Mouse (Mus musculus): ENCODE data around the gene Gm7030. TPM values are rescaled to one million over a fixed set of nuclear protein-coding genes. Genes with fewer than 3 reads are reported as not detected.
"Not testable (repeated sequence)": the region's sequence is repeated elsewhere in the genome, so short reads cannot be mapped to it uniquely, and the experiment has no call there.

Gene Gm7030
- polyA plus RNA-seq, 1 experiment from 2014 or later = not detected

GRCm38 (mm10) chr17:36158264-36158663, 29.0 kb upstream of the Gm7030 start:
- ATAC-seq (replicated peaks; ENCODE audit: insufficient number of reproducible peaks, insufficient read depth, low FRiP score, low read depth); H3K9ac ChIP-seq; H3K27ac ChIP-seq; H3K36me3 ChIP-seq; H3K9me3 ChIP-seq (replicated peaks): not testable (repeated sequence)
- whole genome bisulfite sequencing = 21% methylated on average over 11 of the region's 11 CpGs
- Histone ChIP-seq H3K27me3 (peaks cover 83% of the 10 kb centered on the region), H3K4me2 (peak overlapping the region; percentile 64), H3K4me1 (replicated peaks) (peaks cover 12% of the 10 kb centered on the region), H3K4me3 (peak overlapping the region; percentile 41)

GRCm38 (mm10) chr17:36157782-36158181, 28.6 kb upstream of the Gm7030 start:
- H3K27me3 ChIP-seq = peaks cover 84% of the 10 kb centered on the region
- peak overlapping the region; percentile 41 for H3K4me3 ChIP-seq
- peaks cover 12% of the 10 kb centered on the region for H3K4me1 ChIP-seq (replicated peaks)
- ATAC-seq (replicated peaks; ENCODE audit: insufficient number of reproducible peaks, insufficient read depth, low FRiP score, low read depth); H3K27ac ChIP-seq; H3K9me3 ChIP-seq (replicated peaks); H3K9ac ChIP-seq; H3K36me3 ChIP-seq: not testable (repeated sequence)
- H3K4me2 ChIP-seq = peak overlapping the region; percentile 64
- under 1% methylated on average over 36 of the region's 36 CpGs for WGBS

- WGBS = 20% methylated on average over 3 of the region's 3 CpGs
- H3K36me3 ChIP-seq = no peaks in the 10 kb centered on the region
- H3K27me3 ChIP-seq = peaks cover 67% of the 10 kb centered on the region
- H3K4me2 ChIP-seq = no peak overlapping the region
- H3K4me1 ChIP-seq (replicated peaks) = peaks cover 4% of the 10 kb centered on the region
- H3K9me3 ChIP-seq (replicated peaks) = no peaks in the 10 kb centered on the region
- no peak overlapping the region for H3K9ac ChIP-seq
- no peak overlapping the region for H3K27ac ChIP-seq
- no peak for ATAC-seq (replicated peaks; ENCODE audit: insufficient number of reproducible peaks, insufficient read depth, low FRiP score, low read depth)
- H3K4me3 ChIP-seq = no peak overlapping the region
Observed at GRCm38 (mm10) chr17:36154271-36155149, 25.3 kb upstream of the Gm7030 start.

GRCm38 (mm10) chr17:36151200-36151599, 22.0 kb upstream of the Gm7030 start:
- H3K4me2 ChIP-seq; H3K4me3 ChIP-seq; ATAC-seq (replicated peaks; ENCODE audit: insufficient number of reproducible peaks, insufficient read depth, low FRiP score, low read depth); H3K9me3 ChIP-seq (replicated peaks); H3K36me3 ChIP-seq; H3K9ac ChIP-seq; H3K4me1 ChIP-seq (replicated peaks); H3K27ac ChIP-seq: not testable (repeated sequence)
- 35% methylated on average over 4 of the region's 4 CpGs for WGBS
- H3K27me3 ChIP-seq = peaks cover 56% of the 10 kb centered on the region

- ATAC-seq (replicated peaks; ENCODE audit: insufficient number of reproducible peaks, insufficient read depth, low FRiP score, low read depth); H3K9me3 ChIP-seq (replicated peaks); H3K27ac ChIP-seq; H3K4me3 ChIP-seq; H3K4me2 ChIP-seq; H3K36me3 ChIP-seq; H3K9ac ChIP-seq: not testable (repeated sequence)
- Histone ChIP-seq H3K27me3 (peaks cover 55% of the 10 kb centered on the region), H3K4me1 (replicated peaks) (peaks cover 11% of the 10 kb centered on the region)
- 73% methylated on average over 5 of the region's 5 CpGs for WGBS
Observed at GRCm38 (mm10) chr17:36148468-36148867, 19.2 kb upstream of the Gm7030 start.

GRCm38 (mm10) chr17:36146937-36147336, 17.7 kb upstream of the Gm7030 start:
- H3K36me3 ChIP-seq; H3K4me2 ChIP-seq; H3K9ac ChIP-seq; ATAC-seq (replicated peaks; ENCODE audit: insufficient number of reproducible peaks, insufficient read depth, low FRiP score, low read depth); H3K9me3 ChIP-seq (replicated peaks); H3K27ac ChIP-seq; H3K4me3 ChIP-seq: not testable (repeated sequence)
- WGBS = 73% methylated on average over 1 of the region's 1 CpGs
- peaks cover 11% of the 10 kb centered on the region for H3K4me1 ChIP-seq (replicated peaks)
- peaks cover 54% of the 10 kb centered on the region for H3K27me3 ChIP-seq

GRCm38 (mm10) chr17:36145861-36146156, 16.6 kb upstream of the Gm7030 start:
- Histone ChIP-seq H3K4me2 (peak overlapping the region; percentile 79), H3K4me3 (peak overlapping the region; percentile 52), H3K4me1 (replicated peaks) (peaks cover 11% of the 10 kb centered on the region), H3K27me3 (peaks cover 61% of the 10 kb centered on the region)
- H3K9me3 ChIP-seq (replicated peaks); H3K36me3 ChIP-seq; H3K27ac ChIP-seq; ATAC-seq (replicated peaks; ENCODE audit: insufficient number of reproducible peaks, insufficient read depth, low FRiP score, low read depth); H3K9ac ChIP-seq: not testable (repeated sequence)
- WGBS = 6% methylated on average over 13 of the region's 13 CpGs

- H3K9me3 ChIP-seq (replicated peaks) = no peaks in the 10 kb centered on the region
- H3K27me3 ChIP-seq = peaks cover 63% of the 10 kb centered on the region
- H3K27ac ChIP-seq = no peak overlapping the region
- WGBS = 3% methylated on average over 68 of the region's 78 CpGs
- peak overlapping the region; percentile 52 for H3K4me3 ChIP-seq
- no peak overlapping the region for H3K9ac ChIP-seq
- H3K4me2 ChIP-seq = peak overlapping the region; percentile 79
- peaks cover 11% of the 10 kb centered on the region for H3K4me1 ChIP-seq (replicated peaks)
- H3K36me3 ChIP-seq = no peaks in the 10 kb centered on the region
- ATAC-seq (replicated peaks; ENCODE audit: insufficient number of reproducible peaks, insufficient read depth, low FRiP score, low read depth) = 0 out of 2 replicates have a peak, but pooled peaks have one; percentile 7
Observed at GRCm38 (mm10) chr17:36145111-36145860, 16.1 kb upstream of the Gm7030 start.

- peaks cover 50% of the 10 kb centered on the region for H3K27me3 ChIP-seq
- H3K9me3 ChIP-seq (replicated peaks); H3K9ac ChIP-seq; H3K4me3 ChIP-seq; H3K27ac ChIP-seq; H3K36me3 ChIP-seq; H3K4me2 ChIP-seq; H3K4me1 ChIP-seq (replicated peaks); ATAC-seq (replicated peaks; ENCODE audit: insufficient number of reproducible peaks, insufficient read depth, low FRiP score, low read depth): not testable (repeated sequence)
- WGBS = 63% methylated on average over 1 of the region's 1 CpGs
Observed at GRCm38 (mm10) chr17:36136299-36136848, 7.1 kb upstream of the Gm7030 start.

GRCm38 (mm10) chr17:36135421-36136231, 6.4 kb upstream of the Gm7030 start:
- H3K4me2 ChIP-seq; H3K4me3 ChIP-seq; H3K4me1 ChIP-seq (replicated peaks); H3K9me3 ChIP-seq (replicated peaks); H3K9ac ChIP-seq; H3K36me3 ChIP-seq; ATAC-seq (replicated peaks; ENCODE audit: insufficient number of reproducible peaks, insufficient read depth, low FRiP score, low read depth); H3K27ac ChIP-seq: not testable (repeated sequence)
- peaks cover 49% of the 10 kb centered on the region for H3K27me3 ChIP-seq

Data from heart, embryonic 15.5 days (tissue).